Mouse (Mus musculus): ENCODE results near the gene Kif2a.

GRCm38 (mm10) chr13:106954880-106955279 is 67.0 kb downstream of the Kif2a start:
- TF ChIP-seq CTCF (IDR thresholded peaks at IDR 0.05; ENCODE audit: low read depth) (no peak), EP300 (IDR thresholded peaks at IDR 0.05; ENCODE audit: low read depth) (no peak)
